Mouse (Mus musculus) myocyte (in vitro differentiated cells): ENCODE results near the gene Kmt2c.

Experiments
- E2F4 ChIP-seq: IDR thresholded peaks from one replicate; pipeline ENCODE4 v1.6.1; 2011; ENCODE audit warnings: mild to moderate bottlenecking, control low read depth, moderate library complexity; ENCODE audit not compliant: insufficient read depth
- MYOG ChIP-seq, 3 experiments: IDR thresholded peaks; one replicate each; pipeline ENCODE4 v1.6.1; 2011; ENCODE audit warnings: control low read depth in 2 of 3, low read depth in 2 of 3, mild to moderate bottlenecking in 2 of 3; ENCODE audit not compliant: insufficient read length in 2 of 3, control insufficient read depth in 1 of 3, insufficient read depth in 1 of 3
- POLR2A ChIP-seq: IDR thresholded peaks from one replicate; pipeline ENCODE4 v1.6.1; 2011; ENCODE audit warnings: low read depth, mild to moderate bottlenecking, control low read depth, moderate library complexity; ENCODE audit not compliant: insufficient read length
- TCF12 ChIP-seq: IDR thresholded peaks from one replicate; pipeline ENCODE4 v1.6.1; 2011; ENCODE audit warnings: mild to moderate bottlenecking, control low read depth; ENCODE audit not compliant: poor library complexity, insufficient read depth, severe bottlenecking
- TCF3 ChIP-seq: IDR thresholded peaks from one replicate; pipeline ENCODE4 v1.6.1; 2011; ENCODE audit warnings: low read depth, control low read depth; ENCODE audit not compliant: insufficient read length

DNA sequence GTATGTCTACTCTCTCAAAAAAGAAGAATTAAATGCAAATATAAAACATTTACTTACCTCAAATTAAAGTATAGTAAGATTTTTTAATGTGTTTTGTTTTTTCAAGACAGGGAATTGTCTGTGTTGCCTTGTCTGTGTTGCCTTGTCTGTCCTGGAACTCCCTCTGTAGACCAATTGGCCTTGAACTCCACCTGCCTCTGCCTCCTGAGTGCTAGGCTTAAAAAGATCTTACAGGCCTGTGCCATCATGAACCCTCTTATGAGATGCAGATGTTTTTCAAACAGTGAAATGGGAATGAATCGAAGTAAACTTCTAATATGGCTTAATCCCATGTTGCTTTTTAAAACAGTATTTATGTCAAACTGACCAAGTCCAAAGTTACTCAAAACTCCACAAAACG lies 1.9 kb downstream of the Kmt2c start:
- no peak for TF ChIP-seq TCF3
- no peak for TF ChIP-seq POLR2A
- no peak for TF ChIP-seq TCF12
- TF ChIP-seq MYOG (IDR thresholded peaks at IDR 0.05; ENCODE audit: control insufficient read depth in 1 of 3, insufficient read depth in 1 of 3, insufficient read length in 2 of 3, low read depth in 2 of 3): no peak
- TF ChIP-seq E2F4: no peak
